Mouse (Mus musculus) lung, postnatal 36 days (tissue): ENCODE measurements around the gene Erg.
A peak's percentile ranks its signal among the peaks of the same experiment; 100 is the strongest.

Source experiments
- DNase-seq: peaks from one replicate; pipeline ENCODE4 v3.0.0; 2022; ENCODE audit warnings: mixed read lengths

The Erg gene

GRCm38 (mm10) chr16:95586311-95586602, at the start of gene Erg:
Gene Erg (minus strand): TSS chr16:95586593.
- DNase-seq, result no peak

- DNase-seq, result no peak
Measured at GRCm38 (mm10) chr16:95631816-95632215, 45.4 kb upstream of the Erg start.

- DNase-seq, result no peak
Measured at GRCm38 (mm10) chr16:95623876-95624770, 37.7 kb upstream of the Erg start.

- DNase-seq, result no peak
Measured at GRCm38 (mm10) chr16:95623056-95623455, 36.7 kb upstream of the Erg start.

GRCm38 (mm10) chr16:95619859-95620325, 33.5 kb upstream of the Erg start:
- DNase-seq, result peak; percentile 67

- DNase-seq, result no peak
Measured at GRCm38 (mm10) chr16:95618206-95618605, 31.8 kb upstream of the Erg start.

GRCm38 (mm10) chr16:95617720-95618119, 31.3 kb upstream of the Erg start:
- DNase-seq, result no peak

- peak; percentile 55 for DNase-seq
Measured at GRCm38 (mm10) chr16:95615579-95615978, 29.2 kb upstream of the Erg start.

GRCm38 (mm10) chr16:95614482-95614881, 28.1 kb upstream of the Erg start:
- DNase-seq, result no peak

- no peak for DNase-seq
Measured at GRCm38 (mm10) chr16:95611982-95612746, 25.8 kb upstream of the Erg start.

- DNase-seq, result no peak
Measured at GRCm38 (mm10) chr16:95608624-95609023, 22.2 kb upstream of the Erg start.

- peak; percentile 85 for DNase-seq
Measured at GRCm38 (mm10) chr16:95605304-95605703, 18.9 kb upstream of the Erg start.

- no peak for DNase-seq
Measured at GRCm38 (mm10) chr16:95602504-95602903, 16.1 kb upstream of the Erg start.

- no peak for DNase-seq
Measured at GRCm38 (mm10) chr16:95601807-95602206, 15.4 kb upstream of the Erg start.

- DNase-seq, result no peak
Measured at GRCm38 (mm10) chr16:95601219-95601580, 14.8 kb upstream of the Erg start.

- no peak for DNase-seq
Measured at GRCm38 (mm10) chr16:95600572-95601218, 14.3 kb upstream of the Erg start.

GRCm38 (mm10) chr16:95598930-95599329, 12.5 kb upstream of the Erg start:
- no peak for DNase-seq

GRCm38 (mm10) chr16:95597578-95597951, 11.2 kb upstream of the Erg start:
- DNase-seq, result no peak

- no peak for DNase-seq
Measured at GRCm38 (mm10) chr16:95596884-95597577, 10.6 kb upstream of the Erg start.

- DNase-seq, result peak; percentile 45
Measured at GRCm38 (mm10) chr16:95588849-95589248, 2.5 kb upstream of the Erg start.

GRCm38 (mm10) chr16:95586726-95587125, 333 bp upstream of the Erg start:
- DNase-seq, result no peak

GRCm38 (mm10) chr16:95585541-95586310, 667 bp downstream of the Erg start:
- peak; percentile 23 for DNase-seq
